Mouse (Mus musculus) forebrain, embryonic 15.5 days (tissue): ENCODE measurements around the gene Macf1. TPM values are rescaled to one million over a fixed set of nuclear protein-coding genes. Genes with fewer than 3 reads are reported as not detected.

ENCODE experiments used
- ATAC-seq: fragments of 200-750 bp; cut with Nextera tagmentation; replicated peaks from 2 replicates; pipeline ENCODE4 v1.8.0; 2017; ENCODE audit warnings: mild to moderate bottlenecking, moderate TSS enrichment, moderate library complexity
- H3K27ac ChIP-seq: fragments of 300-500 bp; sonication (generic); replicated peaks from 2 replicates; pipeline ENCODE4 v1.5.1; 2015; ENCODE audit warnings: mild to moderate bottlenecking, inconsistent platforms
- H3K27me3 ChIP-seq: fragments of 300-500 bp; sonication (generic); 2 replicates; pipeline ENCODE4 v1.6.1; 2015; ENCODE audit warnings: inconsistent platforms
- H3K36me3 ChIP-seq: fragments of 300-500 bp; sonication (generic); 2 replicates; pipeline ENCODE4 v1.6.1; 2015; ENCODE audit warnings: mild to moderate bottlenecking, inconsistent platforms
- H3K4me1 ChIP-seq: fragments of 300-500 bp; sonication (generic); 2 replicates; pipeline ENCODE4 v1.6.1; 2015; ENCODE audit warnings: inconsistent platforms
- H3K4me2 ChIP-seq: fragments of 300-500 bp; sonication (generic); replicated peaks from 2 replicates; pipeline ENCODE4 v1.6.1; 2015; ENCODE audit warnings: mild to moderate bottlenecking, inconsistent platforms
- H3K4me3 ChIP-seq: fragments of 300-500 bp; sonication (generic); 2 replicates; pipeline ENCODE4 v1.5.1; 2015; ENCODE audit warnings: mild to moderate bottlenecking, inconsistent platforms
- H3K9ac ChIP-seq: fragments of 300-500 bp; sonication (generic); replicated peaks from 2 replicates; pipeline ENCODE4 v1.6.1; 2015; ENCODE audit warnings: mild to moderate bottlenecking, inconsistent platforms
- H3K9me3 ChIP-seq: fragments of 300-500 bp; sonication (generic); 2 replicates; pipeline ENCODE4 v1.6.1; 2016; ENCODE audit warnings: inconsistent platforms
- WGBS: fragments of 180-500 bp; shearing (Covaris S2); methylation state at CpG from one replicate; pipeline ENCODE4 v1.1.7; 2015; ENCODE audit warnings: mixed read lengths; 5-methylcytosine and 5-hydroxymethylcytosine counted together
- polyA plus RNA-seq: library from polyadenylated mRNA; unstranded; fragments of >200 nt; fragmentation: Nextera tagmentation; extraction: Ambion mirVana; gene quantifications from 2 replicates; pipeline ENCODE4 v1.2.1, GENCODE M21; 2015

Gene Macf1
- polyA plus RNA-seq, 1 experiment from 2014 or later = 76.0 TPM

- 89% methylated on average over 7 of the region's 7 CpGs for WGBS
- Histone ChIP-seq H3K4me2 (no peak overlapping the region), H3K4me3 (no peak overlapping the region), H3K9me3 (no peaks in the 10 kb centered on the region), H3K4me1 (no peaks in the 10 kb centered on the region), H3K9ac (no peak overlapping the region), H3K36me3 (peaks cover 87% of the 10 kb centered on the region), H3K27ac (no peak overlapping the region), H3K27me3 (no peaks in the 10 kb centered on the region)
- no peak for ATAC-seq
Measured at GRCm38 (mm10) chr4:123383173-123383572, 301.0 kb downstream of the Macf1 start.

DNA sequence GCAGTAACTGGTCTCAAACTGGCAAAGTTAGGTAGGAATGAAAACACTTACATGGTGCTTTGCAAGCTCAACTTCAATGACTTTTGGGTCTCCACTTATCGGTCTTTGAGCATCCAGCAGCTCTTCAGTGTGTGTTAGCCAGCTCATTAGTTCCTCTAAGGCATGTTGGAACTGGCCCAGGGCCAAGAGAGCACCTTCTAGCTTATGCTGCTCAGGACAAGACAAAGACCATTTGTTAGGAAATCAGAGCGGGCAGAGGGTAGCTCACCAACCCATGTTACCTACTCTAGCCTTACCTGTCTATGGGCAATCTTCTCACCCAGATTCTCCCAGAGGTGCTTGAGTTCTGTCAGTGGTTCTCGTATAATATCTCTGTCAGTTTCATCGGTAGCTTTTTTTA is 302.1 kb downstream of the Macf1 start:
- Histone ChIP-seq H3K9me3 (no peaks in the 10 kb centered on the region), H3K9ac (no peak overlapping the region), H3K4me1 (no peaks in the 10 kb centered on the region), H3K4me2 (no peak overlapping the region), H3K27me3 (no peaks in the 10 kb centered on the region), H3K4me3 (no peak overlapping the region), H3K36me3 (peaks cover 87% of the 10 kb centered on the region), H3K27ac (no peak overlapping the region)
- 82% methylated on average over 4 of the region's 4 CpGs for WGBS
- no peak for ATAC-seq

- ATAC-seq = no peak
- 94% methylated on average over 11 of the region's 11 CpGs for WGBS
- no peak overlapping the region for H3K4me2 ChIP-seq
- H3K9ac ChIP-seq = no peak overlapping the region
- no peaks in the 10 kb centered on the region for H3K27me3 ChIP-seq
- H3K27ac ChIP-seq = no peak overlapping the region
- H3K4me3 ChIP-seq = no peak overlapping the region
- no peaks in the 10 kb centered on the region for H3K9me3 ChIP-seq
- peaks cover 87% of the 10 kb centered on the region for H3K36me3 ChIP-seq
- H3K4me1 ChIP-seq = no peaks in the 10 kb centered on the region
Measured at GRCm38 (mm10) chr4:123381598-123381997, 302.6 kb downstream of the Macf1 start.

GRCm38 (mm10) chr4:123376031-123376430 is 308.1 kb downstream of the Macf1 start:
- H3K27me3 ChIP-seq = no peaks in the 10 kb centered on the region
- H3K4me2 ChIP-seq = no peak overlapping the region
- peaks cover 90% of the 10 kb centered on the region for H3K36me3 ChIP-seq
- 97% methylated on average over 3 of the region's 3 CpGs for WGBS
- H3K9ac ChIP-seq = no peak overlapping the region
- H3K4me3 ChIP-seq = no peak overlapping the region
- no peak overlapping the region for H3K27ac ChIP-seq
- H3K9me3 ChIP-seq = no peaks in the 10 kb centered on the region
- no peaks in the 10 kb centered on the region for H3K4me1 ChIP-seq
- ATAC-seq = no peak

GRCm38 (mm10) chr4:123374316-123375008 is 309.7 kb downstream of the Macf1 start:
- Histone ChIP-seq H3K9me3 (no peaks in the 10 kb centered on the region), H3K4me2 (no peak overlapping the region), H3K4me1 (no peaks in the 10 kb centered on the region), H3K4me3 (no peak overlapping the region), H3K27me3 (no peaks in the 10 kb centered on the region), H3K9ac (no peak overlapping the region), H3K27ac (no peak overlapping the region), H3K36me3 (peaks cover 94% of the 10 kb centered on the region)
- 95% methylated on average over 12 of the region's 12 CpGs for WGBS
- ATAC-seq = no peak

DNA sequence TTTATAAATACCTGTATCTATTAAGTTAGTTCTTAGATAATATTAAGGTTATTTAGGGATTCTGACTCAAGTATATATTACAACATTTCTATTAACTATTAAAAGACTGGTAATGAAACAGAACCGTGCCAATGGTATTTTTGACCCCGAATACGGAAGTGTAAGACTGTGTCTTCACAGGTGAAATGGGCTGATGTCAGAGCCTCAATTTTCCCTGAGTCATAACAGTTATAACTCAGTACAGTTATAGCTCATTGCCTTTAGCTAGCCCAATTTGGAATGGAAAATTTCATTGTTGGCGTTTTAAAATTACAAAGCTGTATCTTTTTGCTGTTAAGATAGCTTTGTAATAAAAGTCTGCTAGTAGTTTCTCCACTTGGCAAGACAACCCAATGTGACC is 320.6 kb downstream of the Macf1 start:
- WGBS = 94% methylated on average over 4 of the region's 4 CpGs
- H3K27me3 ChIP-seq = no peaks in the 10 kb centered on the region
- no peak overlapping the region for H3K4me2 ChIP-seq
- no peaks in the 10 kb centered on the region for H3K4me1 ChIP-seq
- ATAC-seq = no peak
- H3K27ac ChIP-seq = no peak overlapping the region
- H3K9me3 ChIP-seq = no peaks in the 10 kb centered on the region
- H3K36me3 ChIP-seq = peaks cover 89% of the 10 kb centered on the region
- no peak overlapping the region for H3K4me3 ChIP-seq
- no peak overlapping the region for H3K9ac ChIP-seq

DNA sequence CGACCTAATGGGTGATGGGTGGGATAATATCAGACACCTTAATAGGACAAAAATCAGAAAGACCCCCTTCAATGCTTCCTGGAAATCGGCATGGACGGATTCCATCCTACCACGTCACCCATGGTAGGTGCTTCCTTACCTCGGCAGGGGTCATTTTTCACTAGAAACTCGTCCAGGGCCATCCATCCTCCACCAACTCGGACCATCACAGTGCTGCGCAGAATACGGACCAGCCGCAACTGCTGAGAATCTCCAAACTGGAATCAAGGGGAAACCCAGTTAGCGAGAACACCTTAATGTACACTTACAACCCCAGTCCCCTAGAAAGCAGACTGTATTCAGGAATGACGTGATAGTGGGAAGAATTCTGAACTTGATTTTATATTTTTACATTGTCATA is 323.4 kb downstream of the Macf1 start:
- WGBS = 95% methylated on average over 12 of the region's 12 CpGs
- Histone ChIP-seq H3K27me3 (no peaks in the 10 kb centered on the region), H3K36me3 (peaks cover 83% of the 10 kb centered on the region), H3K27ac (no peak overlapping the region), H3K4me3 (no peak overlapping the region), H3K4me2 (no peak overlapping the region), H3K4me1 (no peaks in the 10 kb centered on the region), H3K9me3 (no peaks in the 10 kb centered on the region), H3K9ac (no peak overlapping the region)
- ATAC-seq = no peak

GRCm38 (mm10) chr4:123358613-123359012 is 325.5 kb downstream of the Macf1 start:
- Histone ChIP-seq H3K9ac (no peak overlapping the region), H3K4me3 (no peak overlapping the region), H3K27ac (no peak overlapping the region), H3K4me2 (no peak overlapping the region), H3K4me1 (no peaks in the 10 kb centered on the region), H3K27me3 (no peaks in the 10 kb centered on the region), H3K36me3 (peaks cover 85% of the 10 kb centered on the region), H3K9me3 (no peaks in the 10 kb centered on the region)
- WGBS = 94% methylated on average over 7 of the region's 7 CpGs
- no peak for ATAC-seq

DNA sequence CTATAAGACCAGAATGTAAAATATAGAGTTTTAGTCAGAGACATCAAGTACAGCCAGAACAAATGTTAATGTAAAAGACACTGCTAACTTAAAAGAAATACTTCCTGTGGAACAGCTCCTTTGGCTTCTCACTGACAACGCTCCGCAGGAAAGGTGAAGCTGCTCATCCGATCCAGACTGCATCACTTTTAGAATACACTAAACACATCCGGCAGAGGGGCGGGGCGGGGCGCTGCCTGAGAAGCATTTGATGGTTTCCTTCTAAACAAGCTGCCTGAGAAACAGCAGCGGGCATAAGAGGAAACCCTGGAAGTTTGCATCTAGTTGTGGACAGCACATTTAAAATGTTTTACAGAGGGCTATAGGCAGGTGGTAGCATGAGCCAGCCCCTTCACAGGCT is 328.2 kb downstream of the Macf1 start:
- Histone ChIP-seq H3K9ac (no peak overlapping the region), H3K36me3 (peaks cover 82% of the 10 kb centered on the region), H3K9me3 (no peaks in the 10 kb centered on the region), H3K27me3 (no peaks in the 10 kb centered on the region), H3K4me3 (no peak overlapping the region), H3K4me1 (no peaks in the 10 kb centered on the region), H3K27ac (no peak overlapping the region), H3K4me2 (no peak overlapping the region)
- ATAC-seq = no peak
- 93% methylated on average over 8 of the region's 8 CpGs for WGBS

DNA sequence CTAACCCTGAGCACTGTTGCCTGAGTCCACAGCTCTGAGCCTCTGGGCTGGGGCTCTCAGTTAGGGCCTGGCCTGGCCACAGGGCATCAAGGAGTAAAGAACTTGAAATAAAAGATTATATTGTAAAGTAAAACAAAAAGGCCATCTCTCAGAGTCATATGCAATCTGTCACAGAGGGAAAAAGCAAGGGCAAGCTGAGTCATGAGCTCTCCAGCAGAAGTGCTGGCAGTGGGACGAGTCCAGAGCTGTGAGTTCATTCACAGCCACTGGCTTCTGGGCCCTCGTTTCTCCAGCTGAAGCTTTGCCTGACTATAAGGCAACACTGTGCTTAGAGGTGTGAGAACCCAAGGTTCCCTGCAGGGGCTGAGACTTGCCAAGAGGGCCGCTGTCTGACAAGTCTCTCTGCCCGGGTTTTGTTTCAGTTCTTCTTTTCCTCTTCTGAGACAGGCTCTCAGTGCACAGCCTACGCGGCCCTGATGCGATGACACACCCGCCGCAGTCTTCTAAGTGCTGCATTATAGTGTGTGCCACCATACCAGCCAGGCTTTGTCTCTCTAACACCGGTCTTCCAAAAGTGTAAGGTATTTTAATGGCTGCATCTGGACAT is 330.8 kb downstream of the Macf1 start:
- H3K9me3 ChIP-seq = no peaks in the 10 kb centered on the region
- no peak overlapping the region for H3K27ac ChIP-seq
- no peak for ATAC-seq
- no peak overlapping the region for H3K4me2 ChIP-seq
- no peak overlapping the region for H3K9ac ChIP-seq
- no peaks in the 10 kb centered on the region for H3K4me1 ChIP-seq
- 87% methylated on average over 10 of the region's 10 CpGs for WGBS
- H3K36me3 ChIP-seq = peaks cover 87% of the 10 kb centered on the region
- H3K27me3 ChIP-seq = no peaks in the 10 kb centered on the region
- H3K4me3 ChIP-seq = no peak overlapping the region

GRCm38 (mm10) chr4:123343471-123343789 is 340.7 kb downstream of the Macf1 start:
- H3K27me3 ChIP-seq = peaks cover 43% of the 10 kb centered on the region
- peaks cover 14% of the 10 kb centered on the region for H3K4me1 ChIP-seq
- H3K4me3 ChIP-seq = peak overlapping the region; percentile 57
- H3K9me3 ChIP-seq = no peaks in the 10 kb centered on the region
- ATAC-seq = 0 out of 2 replicates have a peak, but pooled peaks have one; percentile 20
- peaks cover 5% of the 10 kb centered on the region; the same call in 1 of the 2 replicates for H3K36me3 ChIP-seq
- no peak overlapping the region for H3K27ac ChIP-seq
- no peak overlapping the region for H3K9ac ChIP-seq
- WGBS = 8% methylated on average over 6 of the region's 6 CpGs
- H3K4me2 ChIP-seq = peak overlapping the region; percentile 91

DNA sequence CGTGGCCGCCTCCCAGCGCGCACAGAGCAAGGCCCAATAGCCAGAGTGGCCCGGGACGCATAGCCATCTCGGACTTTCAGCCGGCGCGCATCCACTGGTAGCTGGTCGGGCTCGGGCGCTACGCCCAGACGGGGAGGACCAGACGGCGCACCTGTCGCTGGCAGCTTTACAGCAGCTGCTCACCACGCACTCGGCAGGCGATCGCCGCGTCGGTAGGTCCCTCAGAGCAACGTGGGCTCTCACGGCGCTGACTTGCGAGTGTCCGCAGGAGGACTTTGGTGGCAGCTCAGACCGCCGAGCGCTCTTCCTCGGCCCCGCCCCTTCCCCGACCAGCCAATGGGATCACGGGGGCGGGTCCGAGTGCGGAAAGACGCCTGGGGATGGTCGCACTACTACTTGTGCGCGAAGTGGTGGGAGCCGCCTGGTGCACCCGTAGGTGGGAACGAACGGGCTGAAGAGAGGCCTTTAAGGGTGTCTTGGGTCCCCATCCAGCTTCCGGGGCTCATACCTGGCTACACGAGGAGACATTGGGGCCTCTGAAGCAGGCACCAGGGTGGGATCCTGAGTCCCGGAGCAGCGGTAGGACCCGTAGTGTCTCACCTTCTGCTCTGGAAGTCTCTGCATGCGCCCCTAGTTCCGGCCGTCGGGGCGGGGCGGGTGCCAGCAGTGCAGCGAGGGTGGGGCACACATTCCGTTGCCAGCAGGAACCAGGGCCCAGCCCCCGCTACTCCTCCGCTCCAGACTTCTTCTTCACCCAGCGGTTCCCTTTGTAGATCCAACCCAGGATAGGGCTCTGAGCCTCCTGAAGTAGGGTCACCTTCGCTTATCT is 341.3 kb downstream of the Macf1 start, which contains the start of gene Bmp8a:
Bmp8a (minus strand) TSS at position 611 of the 829 bp plus-strand sequence.
- Histone ChIP-seq H3K4me1 (peaks cover 14% of the 10 kb centered on the region), H3K4me3 (peak within 1 kb of the TSS; percentile 57), H3K27ac (no peak within 1 kb of the TSS), H3K27me3 (peaks cover 43% of the 10 kb centered on the region), H3K9me3 (no peaks in the 10 kb centered on the region), H3K4me2 (peak within 1 kb of the TSS; percentile 91), H3K9ac (peak within 1 kb of the TSS; percentile 24; the same call in 1 of the 2 replicates), H3K36me3 (no peaks in the 10 kb centered on the region)
- under 1% methylated on average over 65 of the region's 65 CpGs for WGBS
- peak; percentile 89 for ATAC-seq
